Mouse (Mus musculus): Measurements from ENCODE around the gene Acbd5.

The Acbd5 gene

GRCm38 (mm10) chr2:23068894-23069744 lies 1.2 kb downstream of the Acbd5 start:
- in situ Hi-C loops (cut with MboI; ENCODE audit: low sequenced_read_pairs): no loop called here

GRCm38 (mm10) chr2:23070491-23070890 lies 2.5 kb downstream of the Acbd5 start:
- in situ Hi-C loops (cut with MboI; ENCODE audit: low sequenced_read_pairs): no loop called here

GRCm38 (mm10) chr2:23071406-23071805 lies 3.4 kb downstream of the Acbd5 start:
- in situ Hi-C loops (cut with MboI; ENCODE audit: low sequenced_read_pairs): no loop called here

GRCm38 (mm10) chr2:23075846-23076245 lies 7.9 kb downstream of the Acbd5 start:
- in situ Hi-C loops (cut with MboI; ENCODE audit: low sequenced_read_pairs): no loop called here

- in situ Hi-C loops (cut with MboI; ENCODE audit: low sequenced_read_pairs): no loop called here
These were observed 8.8 kb downstream of the Acbd5 start for GRCm38 (mm10) chr2:23076783-23077182.

GRCm38 (mm10) chr2:23077693-23078092 lies 9.7 kb downstream of the Acbd5 start:
- in situ Hi-C loops (cut with MboI; ENCODE audit: low sequenced_read_pairs): no loop called here

GRCm38 (mm10) chr2:23078588-23078987 lies 10.6 kb downstream of the Acbd5 start:
- in situ Hi-C loops (cut with MboI; ENCODE audit: low sequenced_read_pairs): no loop called here

- in situ Hi-C loops (cut with MboI; ENCODE audit: low sequenced_read_pairs): no loop called here
These were observed 16.6 kb downstream of the Acbd5 start for GRCm38 (mm10) chr2:23084540-23084939.

GRCm38 (mm10) chr2:23092216-23092615 lies 24.2 kb downstream of the Acbd5 start:
- in situ Hi-C loops (cut with MboI; ENCODE audit: low sequenced_read_pairs): no loop called here

- in situ Hi-C loops (cut with MboI; ENCODE audit: low sequenced_read_pairs): no loop called here
These were observed 29.1 kb downstream of the Acbd5 start for GRCm38 (mm10) chr2:23097028-23097427.

GRCm38 (mm10) chr2:23102266-23102665 lies 34.3 kb downstream of the Acbd5 start:
- in situ Hi-C loops (cut with MboI; ENCODE audit: low sequenced_read_pairs): no loop called here

GRCm38 (mm10) chr2:23119573-23119972 lies 51.6 kb downstream of the Acbd5 start:
- in situ Hi-C loops (cut with MboI; ENCODE audit: low sequenced_read_pairs): no loop called here

- in situ Hi-C loops (cut with MboI; ENCODE audit: low sequenced_read_pairs): no loop called here
These were observed 87.2 kb downstream of the Acbd5 start for GRCm38 (mm10) chr2:23155199-23155621.

GRCm38 (mm10) chr2:23155777-23156607 lies 88.0 kb downstream of the Acbd5 start, which contains the start of the genes Mastl and Yme1l1:
Gene Mastl (minus strand): TSS chr2:23156024.
Gene Yme1l1 (plus strand): TSS chr2:23156369.
- in situ Hi-C loops (cut with MboI; ENCODE audit: low sequenced_read_pairs): no loop called here

GRCm38 (mm10) chr2:23156608-23157081 lies 88.7 kb downstream of the Acbd5 start:
- in situ Hi-C loops (cut with MboI; ENCODE audit: low sequenced_read_pairs): no loop called here

Data from CH12F3 (cell line).